Mouse (Mus musculus): ENCODE measurements around the gene Slc25a45.

Gene Slc25a45

DNA sequence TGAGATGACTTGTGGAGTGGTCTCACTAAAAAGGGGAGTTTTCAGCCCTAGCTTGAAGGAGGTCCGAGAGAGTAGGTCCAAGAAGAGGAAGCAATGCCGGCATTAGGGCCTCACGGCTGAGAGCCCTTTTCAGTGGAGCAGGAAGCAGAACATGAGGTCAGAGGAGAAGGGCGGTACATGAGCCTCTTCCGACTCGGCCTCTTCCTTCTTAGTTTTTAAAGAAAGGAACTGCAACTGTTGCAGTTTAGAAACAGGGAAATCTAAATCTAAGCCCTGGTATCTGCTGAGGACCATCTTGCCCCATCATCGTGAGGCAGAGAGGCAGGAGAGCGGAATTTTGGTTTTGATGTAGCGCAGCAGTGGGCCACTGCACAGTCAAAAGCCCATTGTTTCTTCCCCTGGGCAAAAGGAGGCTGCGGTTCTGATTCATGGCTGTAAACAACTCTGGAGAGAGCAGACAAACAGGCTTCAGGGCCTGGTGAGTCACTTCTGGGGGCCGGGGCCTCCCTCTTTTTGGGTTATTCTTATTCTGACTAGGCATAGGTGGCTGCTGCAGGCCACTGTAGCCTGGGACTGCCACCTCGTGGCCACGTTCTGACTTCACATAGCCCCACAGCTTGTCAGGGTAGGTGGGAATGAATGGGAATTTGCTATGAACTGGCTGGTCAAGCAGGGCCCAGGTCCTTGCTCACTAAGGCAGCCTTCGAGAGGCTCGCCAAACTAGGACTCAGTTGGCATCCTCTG lies at the start of gene Slc25a45:
TSS of gene Slc25a45 (plus strand) at position 191 of the 744 bp plus-strand sequence.
- peak; percentile 74 for DNase-seq

GRCm38 (mm10) chr19:5828155-5828554 lies 49.5 kb upstream of the Slc25a45 start:
- DNase-seq = no peak

DNA sequence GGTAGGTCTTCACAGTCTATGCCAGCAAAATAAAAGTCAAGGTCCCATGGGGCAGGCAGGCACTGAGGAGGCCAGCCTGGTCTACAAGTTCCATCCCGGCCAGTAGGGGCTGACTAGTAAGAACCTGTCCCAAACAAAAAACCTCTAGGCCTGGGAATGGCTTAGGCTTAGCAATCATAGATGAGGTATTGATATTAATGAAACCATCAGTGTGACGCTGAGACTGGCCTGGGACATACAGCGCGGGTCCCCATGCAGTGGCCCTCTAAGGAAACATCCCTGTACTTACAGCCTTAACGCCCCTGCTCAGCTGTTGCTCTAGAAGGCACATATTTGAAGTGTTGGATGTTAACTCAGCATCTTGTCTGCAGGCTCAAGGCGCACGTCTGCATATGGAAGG lies 48.7 kb upstream of the Slc25a45 start:
- DNase-seq = no peak

DNA sequence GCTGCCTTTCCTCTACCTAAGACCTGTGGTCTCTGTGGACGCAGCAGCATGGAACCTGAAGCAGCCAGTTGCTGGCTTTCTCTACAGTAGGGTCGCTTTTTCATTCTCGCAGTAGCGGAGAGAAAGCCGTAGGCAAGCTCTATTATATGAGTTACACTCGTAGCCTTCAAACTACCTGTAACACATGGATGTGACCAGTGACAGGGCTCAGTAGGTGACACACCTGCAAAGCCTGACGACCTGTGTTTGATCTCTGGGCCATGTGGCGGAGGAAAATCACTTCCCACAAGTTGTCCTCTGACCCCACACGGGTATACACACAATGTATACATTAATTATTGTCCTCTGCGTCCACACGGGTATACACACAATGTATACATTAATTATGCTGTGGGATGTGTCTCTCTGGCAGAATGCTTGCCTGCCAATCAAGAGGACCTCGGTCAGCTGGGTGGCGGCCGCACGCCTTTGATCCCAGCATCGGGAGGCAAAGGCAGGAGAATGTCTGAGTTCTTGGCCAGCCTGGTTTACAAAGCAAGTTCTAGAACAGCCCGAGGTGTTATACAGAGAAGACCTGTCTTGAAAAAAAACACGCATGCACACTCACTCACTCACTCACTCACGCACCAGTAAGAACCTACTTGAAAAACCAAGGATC lies 47.5 kb upstream of the Slc25a45 start:
- no peak for DNase-seq

GRCm38 (mm10) chr19:5830776-5831175 lies 46.8 kb upstream of the Slc25a45 start:
- no peak for DNase-seq

DNA sequence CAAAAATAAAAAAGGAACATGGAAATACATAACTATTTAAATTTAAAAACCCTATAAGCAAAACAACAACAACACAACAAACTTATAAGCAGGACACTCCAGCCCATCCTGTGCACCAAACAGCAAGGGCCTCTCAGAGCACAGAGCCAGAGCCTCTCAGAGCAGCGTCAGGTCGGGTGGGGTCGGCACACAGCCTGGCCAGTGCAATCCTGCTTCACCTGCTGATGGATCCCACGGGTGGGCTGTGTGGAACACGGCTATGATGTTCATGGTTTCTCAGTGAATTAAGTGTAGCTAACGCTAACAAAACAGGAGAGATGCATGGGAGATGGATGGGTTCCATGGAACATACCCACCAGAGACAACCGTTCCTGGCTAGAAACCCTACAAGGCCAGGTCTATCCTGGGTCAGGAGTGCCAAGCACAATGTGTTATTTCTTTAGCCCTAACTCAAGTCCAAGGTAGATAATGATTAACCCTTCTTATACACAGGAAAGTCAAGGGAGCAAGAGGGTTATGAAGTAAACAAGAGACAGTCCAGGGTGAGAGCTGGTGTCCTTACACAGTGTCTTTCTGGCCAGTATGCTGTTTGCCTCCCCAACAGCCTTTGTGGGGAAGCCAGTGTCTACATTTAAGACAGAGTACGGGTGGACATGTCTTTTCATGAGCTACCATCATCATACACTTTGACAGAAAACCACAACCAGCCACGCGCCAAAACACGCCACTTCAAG lies 46.2 kb upstream of the Slc25a45 start:
- DNase-seq = no peak

GRCm38 (mm10) chr19:5831958-5832320 lies 45.7 kb upstream of the Slc25a45 start:
- no peak for DNase-seq

- no peak for DNase-seq
Observed at GRCm38 (mm10) chr19:5832326-5832725, 45.3 kb upstream of the Slc25a45 start.

DNA sequence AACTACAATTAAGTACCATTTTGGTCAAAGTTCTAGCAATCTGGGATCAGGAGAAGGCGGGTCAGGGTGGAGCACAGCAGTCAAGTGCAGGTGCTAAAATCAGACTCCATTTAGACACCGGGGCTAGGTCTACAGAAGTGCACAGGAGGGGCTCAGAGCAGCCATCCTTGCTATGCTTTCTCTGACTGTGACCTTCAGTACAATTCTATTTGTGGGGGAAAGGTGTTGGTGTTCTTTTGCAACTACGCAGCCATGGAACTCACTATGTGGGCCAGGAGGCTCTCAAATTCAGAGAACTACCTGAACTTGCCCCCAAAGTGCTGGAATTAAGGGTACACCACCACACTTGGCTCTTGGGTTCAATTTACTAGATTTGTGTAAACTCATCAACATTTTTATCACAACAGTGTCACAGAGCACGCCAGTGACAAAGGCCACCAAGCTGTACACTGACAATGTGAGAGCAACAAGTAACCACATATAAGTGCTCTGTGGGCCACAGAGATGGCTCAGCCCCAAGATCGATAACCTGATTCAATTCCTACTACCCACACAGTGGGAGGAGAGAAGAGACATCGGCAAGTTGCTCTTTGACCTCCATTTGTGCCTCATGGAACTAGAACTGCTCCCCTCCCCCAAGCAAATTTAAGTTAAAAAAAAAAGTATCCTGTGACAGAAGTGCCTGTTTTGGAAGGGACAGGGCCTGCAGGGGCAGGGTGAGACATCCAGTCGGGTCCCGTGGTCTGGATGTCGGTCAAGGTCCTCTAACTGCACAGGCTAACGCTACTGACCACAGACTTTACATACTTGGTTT lies 44.1 kb upstream of the Slc25a45 start:
- no peak for DNase-seq

DNA sequence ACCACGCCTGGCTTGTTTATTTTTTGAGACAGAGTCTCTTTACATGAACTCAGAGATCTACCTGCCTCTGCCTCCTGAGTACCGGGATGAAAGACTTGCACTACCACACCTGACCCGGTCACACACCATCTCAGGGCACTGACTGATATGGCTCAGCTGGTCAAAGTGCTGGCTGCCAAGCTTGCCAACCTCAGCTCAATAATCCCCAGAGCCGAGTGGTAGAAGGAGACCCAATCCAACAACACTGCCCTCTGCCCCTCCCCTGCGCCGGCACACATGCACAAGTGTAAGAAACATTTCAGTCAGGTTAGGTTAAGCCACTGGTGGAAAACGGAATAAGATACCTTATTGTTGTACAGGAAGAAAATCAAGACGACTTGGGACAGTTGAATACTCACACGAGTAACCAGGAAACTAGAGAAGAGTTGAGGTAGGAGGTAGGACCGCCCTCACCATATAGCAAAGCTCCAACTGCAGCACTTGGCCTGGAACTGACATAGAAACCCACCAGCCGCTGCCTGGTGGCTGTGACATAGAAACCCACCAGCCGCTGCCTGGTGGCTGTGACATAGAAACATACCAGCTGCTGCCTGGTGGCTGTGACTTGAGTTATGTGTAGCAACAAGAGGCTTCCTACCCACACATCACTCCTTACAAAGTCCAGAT lies 43.2 kb upstream of the Slc25a45 start:
- DNase-seq = no peak

GRCm38 (mm10) chr19:5835054-5835921 lies 42.3 kb upstream of the Slc25a45 start:
- DNase-seq = no peak

- no peak for DNase-seq
Observed at GRCm38 (mm10) chr19:5835922-5836430, 41.6 kb upstream of the Slc25a45 start.

DNA sequence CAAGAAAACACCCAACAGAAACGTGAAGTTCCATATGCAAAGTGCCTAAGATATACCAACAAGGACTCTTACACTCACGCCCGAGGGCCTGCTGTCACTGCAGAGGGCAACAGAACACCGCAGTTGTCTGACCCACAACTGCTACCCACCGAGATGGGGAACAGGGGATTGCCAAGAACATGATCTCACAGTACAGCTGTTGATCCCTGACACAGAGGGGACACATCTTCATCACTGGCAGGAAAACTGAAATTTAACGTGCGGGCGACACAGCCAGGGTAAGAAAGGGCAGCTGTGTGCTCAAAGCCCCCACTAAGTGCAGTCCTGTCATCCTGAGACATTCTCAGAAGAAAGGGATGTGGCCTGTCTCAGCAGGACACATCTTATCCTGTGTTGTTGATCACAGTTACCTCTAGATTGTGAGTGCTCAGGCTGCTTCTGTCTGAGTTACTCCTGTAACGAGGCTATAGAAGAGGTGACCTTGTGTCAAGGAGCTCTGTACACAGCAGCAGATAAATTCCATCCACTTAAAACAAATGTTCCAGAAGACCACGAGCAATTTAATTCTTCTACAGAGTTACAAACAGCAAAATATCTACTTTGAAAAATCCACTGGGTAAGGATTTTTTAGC lies 40.6 kb upstream of the Slc25a45 start:
- DNase-seq = no peak

- no peak for DNase-seq
Observed at GRCm38 (mm10) chr19:5837606-5838005, 40.0 kb upstream of the Slc25a45 start.

DNA sequence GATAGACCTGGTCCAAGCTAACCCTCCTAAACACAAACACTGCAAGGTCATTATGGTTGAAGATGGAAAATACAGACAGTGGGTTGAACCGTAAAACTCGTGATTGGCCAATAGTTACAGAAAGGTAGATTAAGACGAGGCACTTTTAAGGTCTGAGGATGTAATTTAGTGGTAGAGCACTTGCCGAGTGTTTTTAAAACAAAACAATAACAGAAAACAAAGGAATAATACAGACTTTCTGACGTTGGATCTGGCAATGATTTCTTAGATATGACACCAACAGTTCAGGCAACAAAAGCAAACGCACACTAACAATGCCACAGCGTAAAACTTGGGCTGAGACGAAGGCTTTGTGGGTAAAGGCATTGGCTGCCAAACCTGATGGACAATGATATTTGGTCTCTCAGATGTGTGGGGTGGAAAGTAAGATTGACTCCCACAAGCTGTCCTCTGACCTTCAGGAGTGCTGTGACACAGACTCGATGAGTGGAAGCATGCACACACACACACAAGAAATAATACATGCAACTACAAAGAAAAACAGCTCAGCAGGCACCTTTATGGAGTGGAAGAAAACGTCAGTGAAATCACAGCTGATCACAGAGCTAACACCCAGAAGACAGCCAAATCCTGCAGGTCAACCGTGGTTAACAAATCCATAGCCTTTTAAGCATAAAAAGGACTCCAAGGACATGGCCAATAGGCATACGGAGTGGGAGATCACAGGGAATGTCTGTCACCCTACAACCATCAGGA lies 39.3 kb upstream of the Slc25a45 start:
- DNase-seq = no peak

DNA sequence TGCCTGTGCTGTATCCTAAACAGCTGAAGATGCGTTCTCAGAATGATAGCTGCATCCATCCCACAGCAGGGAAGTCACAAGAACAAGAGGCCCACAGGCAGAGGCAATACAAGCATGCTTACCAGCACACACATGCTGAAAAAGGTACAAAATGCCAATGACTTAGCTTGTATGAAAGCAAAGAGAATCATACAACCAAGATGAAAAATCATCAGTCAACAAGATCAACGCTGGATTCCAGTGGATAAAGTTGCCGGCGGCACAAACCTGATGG lies 38.8 kb upstream of the Slc25a45 start:
- DNase-seq = no peak

DNA sequence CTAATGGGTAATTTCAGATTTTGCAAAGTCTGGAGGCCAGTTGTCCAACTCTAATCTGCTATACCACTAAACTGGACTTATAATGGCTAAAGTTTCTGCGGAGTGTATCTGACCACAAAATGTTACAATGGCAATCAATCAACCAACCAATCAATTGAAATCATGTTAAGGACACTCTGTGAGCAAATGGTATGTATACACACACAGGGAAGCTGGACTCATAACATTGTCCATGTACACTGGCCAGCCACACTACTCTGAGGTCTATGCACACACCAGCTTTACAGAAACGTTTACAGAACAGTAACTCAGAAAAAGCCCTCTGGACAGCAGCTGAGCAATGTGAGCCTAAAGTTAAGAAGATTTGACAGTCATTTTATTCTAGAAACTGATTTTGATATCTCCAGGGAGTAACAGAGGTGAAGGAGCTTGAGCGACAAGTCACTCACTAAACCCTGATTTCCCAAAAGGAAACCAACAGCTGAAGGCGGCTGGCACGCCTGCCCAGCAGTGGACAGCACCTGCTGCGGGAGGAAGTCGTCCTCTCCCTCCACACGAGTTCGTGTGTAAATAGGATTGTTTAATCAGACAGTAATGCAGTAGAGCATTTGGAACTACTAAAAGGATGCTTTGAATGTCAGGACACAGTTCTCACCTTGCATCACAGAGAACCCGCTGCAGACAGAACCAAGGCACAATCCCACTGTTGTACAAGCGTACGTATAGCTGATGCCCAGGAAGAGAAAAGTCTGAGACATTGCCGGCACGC lies 38.1 kb upstream of the Slc25a45 start:
- no peak for DNase-seq

GRCm38 (mm10) chr19:5840086-5840889 lies 37.3 kb upstream of the Slc25a45 start:
- no peak for DNase-seq

Measured in cerebellum, adult 11-12 months (tissue).